Mouse (Mus musculus): ENCODE data around the gene Fes. TPM values are rescaled to one million over a fixed set of nuclear protein-coding genes. Genes with fewer than 3 reads are reported as not detected.

Gene Fes
- polyA plus RNA-seq, 1 experiment: 52.8 TPM

DNA sequence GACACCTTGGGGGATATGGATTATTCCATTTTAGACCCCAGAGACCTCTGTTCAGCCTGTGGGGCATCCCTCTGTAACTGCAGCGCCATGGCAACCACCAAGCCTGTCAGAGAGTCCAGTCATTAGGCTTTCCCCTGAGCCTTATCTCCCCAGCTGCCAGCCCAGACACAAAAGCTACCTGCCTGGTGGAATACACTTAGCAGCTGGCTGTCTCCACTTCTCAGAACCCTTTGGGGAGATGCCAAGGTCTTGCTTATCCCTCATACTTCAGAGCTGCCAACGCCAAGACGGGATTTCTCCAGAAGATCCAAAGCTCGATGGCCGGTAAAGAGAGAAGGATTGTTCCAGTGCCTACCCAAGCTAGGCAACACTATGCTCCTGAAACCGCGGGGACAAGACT, 46.0 kb downstream of the Fes start:
- Histone ChIP-seq H3K36me3 (ENCODE audit: control insufficient read depth, insufficient read depth, low read length) (peaks cover 4% of the 10 kb centered on the region; the same call in 1 of the 2 replicates), H3K27me3 (ENCODE audit: control insufficient read depth, insufficient read depth, low read length) (no peaks in the 10 kb centered on the region), H3K4me3 (ENCODE audit: extremely low read depth, insufficient read depth, insufficient read length) (no peak overlapping the region), H3K4me1 (ENCODE audit: control insufficient read depth, insufficient read depth, insufficient read length) (peaks cover 14% of the 10 kb centered on the region), H3K27ac (ENCODE audit: insufficient read depth, low read length) (no peak overlapping the region)
- no peak for DNase-seq (ENCODE audit: low read depth in 1 of 2, low spot score in 2 of 2)
- TF ChIP-seq CTCF (IDR thresholded peaks at IDR 0.05; ENCODE audit: extremely low read depth, insufficient read depth, insufficient read length, insufficient replicate concordance): no peak
- no peak for TF ChIP-seq POLR2A (IDR thresholded peaks at IDR 0.05; ENCODE audit: low read depth, low read length)
- WGBS: 82% methylated on average over 7 of the region's 7 CpGs

DNA sequence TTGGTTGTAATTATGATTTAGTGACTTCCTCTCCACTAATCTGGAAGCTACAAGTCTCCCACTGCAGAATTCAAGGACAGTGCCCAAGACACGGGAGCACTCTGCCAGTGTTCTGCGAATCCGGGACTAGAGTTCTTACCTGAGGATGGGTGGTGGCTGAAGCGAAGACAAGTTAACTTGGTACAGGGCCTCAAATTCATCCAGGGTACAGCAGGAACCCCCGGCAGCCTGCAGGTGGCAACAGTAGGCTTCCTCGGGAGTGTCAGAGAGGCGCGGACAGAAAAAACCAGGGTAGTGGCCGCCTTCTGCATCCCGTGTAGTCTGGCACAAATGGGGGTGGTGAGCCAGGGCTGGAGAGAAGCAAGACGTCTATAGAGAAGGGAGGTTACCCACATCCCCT, 47.0 kb downstream of the Fes start, which contains the start of gene Unc45a:
Gene Unc45a (minus strand): TSS at position 213 of the 400 bp plus-strand sequence.
- Histone ChIP-seq H3K27ac (ENCODE audit: insufficient read depth, low read length) (peak within 1 kb of the TSS; percentile 88), H3K36me3 (ENCODE audit: control insufficient read depth, insufficient read depth, low read length) (peaks cover 14% of the 10 kb centered on the region), H3K4me1 (ENCODE audit: control insufficient read depth, insufficient read depth, insufficient read length) (peaks cover 14% of the 10 kb centered on the region), H3K4me3 (ENCODE audit: extremely low read depth, insufficient read depth, insufficient read length) (peak within 1 kb of the TSS; percentile 70), H3K27me3 (ENCODE audit: control insufficient read depth, insufficient read depth, low read length) (no peaks in the 10 kb centered on the region)
- WGBS: under 1% methylated on average over 11 of the region's 11 CpGs
- TF ChIP-seq POLR2A (IDR thresholded peaks at IDR 0.05; ENCODE audit: low read depth, low read length): no peak
- TF ChIP-seq CTCF (IDR thresholded peaks at IDR 0.05; ENCODE audit: extremely low read depth, insufficient read depth, insufficient read length, insufficient replicate concordance): peak; percentile 66; the same call in 1 of the 2 replicates
- DNase-seq (ENCODE audit: low read depth in 1 of 2, low spot score in 2 of 2): peak; percentile 74 to 81

DNA sequence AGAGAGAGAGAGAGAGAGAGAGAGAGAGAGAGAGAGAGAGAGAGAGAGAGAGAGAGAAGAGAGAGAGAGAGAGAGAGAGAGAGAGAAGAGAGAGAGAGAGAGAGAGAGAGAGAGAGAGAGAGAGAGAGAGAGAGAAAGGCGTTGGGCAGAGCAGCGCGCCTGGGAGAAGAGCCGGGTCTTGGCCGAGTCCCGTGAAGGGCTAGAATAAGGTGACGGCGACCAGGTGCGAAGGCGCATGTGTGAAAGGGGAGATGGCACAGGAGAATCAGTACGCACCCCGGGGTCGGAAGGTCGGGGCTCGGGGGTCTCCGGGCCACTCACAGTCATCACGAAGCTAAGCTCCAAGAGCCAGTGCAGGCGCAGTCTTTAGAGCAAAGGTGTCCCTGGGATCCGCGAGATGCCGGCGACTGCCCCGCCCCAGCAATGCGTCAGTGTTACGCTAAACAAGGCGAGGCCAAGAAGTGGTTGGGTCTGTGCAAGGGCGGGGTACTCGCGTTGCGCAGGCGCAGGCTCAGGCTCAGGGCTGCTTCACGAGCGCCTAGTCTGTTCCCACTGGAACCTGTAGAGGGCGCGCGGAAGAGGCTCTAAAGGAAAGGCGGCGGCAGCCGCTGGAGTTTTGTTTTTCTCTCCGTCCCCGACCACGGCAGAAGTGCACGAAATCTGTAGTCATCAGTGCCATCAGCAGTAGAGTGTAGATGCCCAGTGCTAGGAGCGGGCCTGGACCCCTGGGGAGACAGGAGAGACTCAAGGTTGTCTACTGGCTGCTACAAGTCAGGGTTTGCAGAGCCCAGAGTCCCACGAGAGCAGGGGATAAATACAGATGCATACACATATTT, 47.7 kb downstream of the Fes start:
- H3K36me3 ChIP-seq (ENCODE audit: control insufficient read depth, insufficient read depth, low read length): peaks cover 20% of the 10 kb centered on the region
- H3K4me3 ChIP-seq (ENCODE audit: extremely low read depth, insufficient read depth, insufficient read length): peak overlapping the region; percentile 70
- peak overlapping the region; percentile 88 for H3K27ac ChIP-seq (ENCODE audit: insufficient read depth, low read length)
- TF ChIP-seq POLR2A (IDR thresholded peaks at IDR 0.05; ENCODE audit: low read depth, low read length) (peak; percentile 61; the same call in 1 of the 2 replicates), CTCF (IDR thresholded peaks at IDR 0.05; ENCODE audit: extremely low read depth, insufficient read depth, insufficient read length, insufficient replicate concordance) (peak; percentile 78)
- WGBS: under 1% methylated on average over 45 of the region's 45 CpGs
- H3K4me1 ChIP-seq (ENCODE audit: control insufficient read depth, insufficient read depth, insufficient read length): peaks cover 14% of the 10 kb centered on the region
- no peaks in the 10 kb centered on the region for H3K27me3 ChIP-seq (ENCODE audit: control insufficient read depth, insufficient read depth, low read length)
- DNase-seq (ENCODE audit: low read depth in 1 of 2, low spot score in 2 of 2): peak; percentile 96 to 98

DNA sequence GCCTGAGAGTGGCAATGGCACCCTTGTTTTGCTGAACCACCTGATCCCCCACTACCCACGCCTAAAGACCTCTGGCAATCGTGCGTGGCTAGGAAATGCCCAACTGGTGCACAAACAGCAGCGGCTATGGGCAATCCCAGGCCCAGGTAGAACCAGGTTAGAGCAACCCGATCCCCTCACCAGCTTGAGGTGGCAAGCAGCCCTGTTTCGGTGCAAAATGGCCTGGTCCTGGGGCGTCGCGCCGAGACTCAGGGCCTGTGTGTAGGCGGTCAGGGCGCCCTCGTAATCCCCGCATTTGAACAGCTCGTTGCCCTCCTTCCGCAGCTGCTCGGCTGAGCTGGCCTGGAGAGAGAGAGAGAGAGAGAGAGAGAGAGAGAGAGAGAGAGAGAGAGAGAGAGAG, 48.4 kb downstream of the Fes start:
- no peak for TF ChIP-seq CTCF (IDR thresholded peaks at IDR 0.05; ENCODE audit: extremely low read depth, insufficient read depth, insufficient read length, insufficient replicate concordance)
- no peak for TF ChIP-seq POLR2A (IDR thresholded peaks at IDR 0.05; ENCODE audit: low read depth, low read length)
- WGBS: 6% methylated on average over 17 of the region's 17 CpGs
- DNase-seq (ENCODE audit: low read depth in 1 of 2, low spot score in 2 of 2): no peak
- Histone ChIP-seq H3K36me3 (ENCODE audit: control insufficient read depth, insufficient read depth, low read length) (peaks cover 25% of the 10 kb centered on the region), H3K4me1 (ENCODE audit: control insufficient read depth, insufficient read depth, insufficient read length) (peaks cover 14% of the 10 kb centered on the region), H3K4me3 (ENCODE audit: extremely low read depth, insufficient read depth, insufficient read length) (peak overlapping the region; percentile 51), H3K27me3 (ENCODE audit: control insufficient read depth, insufficient read depth, low read length) (no peaks in the 10 kb centered on the region), H3K27ac (ENCODE audit: insufficient read depth, low read length) (no peak overlapping the region)

DNA sequence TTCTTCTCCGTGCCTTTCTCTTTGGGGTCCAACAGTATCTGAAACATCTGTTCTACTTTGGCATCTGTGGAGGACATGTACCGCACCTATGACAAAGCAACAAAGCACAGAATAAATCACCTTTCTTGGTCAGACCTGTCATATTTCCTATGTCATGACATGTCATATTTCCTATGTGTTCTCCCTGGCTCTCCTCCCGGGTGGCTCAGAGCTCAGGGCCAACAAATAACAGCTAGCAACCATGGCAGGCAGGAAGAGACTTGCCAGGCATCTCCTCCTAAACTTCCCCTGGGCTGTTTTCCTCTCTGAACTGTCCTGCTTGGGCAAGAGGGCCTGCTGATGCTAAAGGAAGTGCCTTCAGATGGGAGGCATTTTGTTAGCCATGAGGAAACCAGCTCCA, 50.8 kb downstream of the Fes start:
- Histone ChIP-seq H3K4me3 (ENCODE audit: extremely low read depth, insufficient read depth, insufficient read length) (no peak overlapping the region), H3K4me1 (ENCODE audit: control insufficient read depth, insufficient read depth, insufficient read length) (peaks cover 8% of the 10 kb centered on the region), H3K27me3 (ENCODE audit: control insufficient read depth, insufficient read depth, low read length) (no peaks in the 10 kb centered on the region), H3K36me3 (ENCODE audit: control insufficient read depth, insufficient read depth, low read length) (peaks cover 43% of the 10 kb centered on the region), H3K27ac (ENCODE audit: insufficient read depth, low read length) (no peak overlapping the region)
- WGBS: 79% methylated on average over 3 of the region's 3 CpGs
- DNase-seq (ENCODE audit: low read depth in 1 of 2, low spot score in 2 of 2): no peak
- TF ChIP-seq CTCF (IDR thresholded peaks at IDR 0.05; ENCODE audit: extremely low read depth, insufficient read depth, insufficient read length, insufficient replicate concordance): no peak
- TF ChIP-seq POLR2A (IDR thresholded peaks at IDR 0.05; ENCODE audit: low read depth, low read length): no peak

DNA sequence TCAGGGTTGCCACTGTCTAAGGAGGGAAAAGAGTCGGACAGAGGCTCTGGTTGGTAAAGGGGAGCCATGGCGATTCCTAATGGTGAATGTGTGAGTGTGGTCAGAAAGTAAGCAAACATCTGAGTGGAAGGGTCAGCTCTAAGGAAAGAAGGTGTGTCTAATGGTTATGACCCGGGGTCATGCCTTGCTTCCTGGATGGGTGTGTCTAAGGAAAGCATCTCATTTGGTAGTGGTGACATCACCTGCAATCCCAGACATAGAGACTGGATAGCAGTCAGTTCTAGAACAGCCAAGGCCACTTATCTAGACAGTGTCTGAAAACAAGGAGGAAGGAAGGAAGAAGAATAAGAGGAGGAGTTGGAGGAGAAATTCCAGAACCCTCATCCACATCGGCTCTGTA, 52.9 kb downstream of the Fes start:
- no peak overlapping the region for H3K4me3 ChIP-seq (ENCODE audit: extremely low read depth, insufficient read depth, insufficient read length)
- WGBS: 88% methylated on average over 4 of the region's 4 CpGs
- TF ChIP-seq CTCF (IDR thresholded peaks at IDR 0.05; ENCODE audit: extremely low read depth, insufficient read depth, insufficient read length, insufficient replicate concordance) (no peak), POLR2A (IDR thresholded peaks at IDR 0.05; ENCODE audit: low read depth, low read length) (no peak)
- no peaks in the 10 kb centered on the region for H3K27me3 ChIP-seq (ENCODE audit: control insufficient read depth, insufficient read depth, low read length)
- DNase-seq (ENCODE audit: low read depth in 1 of 2, low spot score in 2 of 2): no peak
- H3K27ac ChIP-seq (ENCODE audit: insufficient read depth, low read length): no peak overlapping the region
- H3K4me1 ChIP-seq (ENCODE audit: control insufficient read depth, insufficient read depth, insufficient read length): peaks cover 8% of the 10 kb centered on the region
- peaks cover 62% of the 10 kb centered on the region for H3K36me3 ChIP-seq (ENCODE audit: control insufficient read depth, insufficient read depth, low read length)

DNA sequence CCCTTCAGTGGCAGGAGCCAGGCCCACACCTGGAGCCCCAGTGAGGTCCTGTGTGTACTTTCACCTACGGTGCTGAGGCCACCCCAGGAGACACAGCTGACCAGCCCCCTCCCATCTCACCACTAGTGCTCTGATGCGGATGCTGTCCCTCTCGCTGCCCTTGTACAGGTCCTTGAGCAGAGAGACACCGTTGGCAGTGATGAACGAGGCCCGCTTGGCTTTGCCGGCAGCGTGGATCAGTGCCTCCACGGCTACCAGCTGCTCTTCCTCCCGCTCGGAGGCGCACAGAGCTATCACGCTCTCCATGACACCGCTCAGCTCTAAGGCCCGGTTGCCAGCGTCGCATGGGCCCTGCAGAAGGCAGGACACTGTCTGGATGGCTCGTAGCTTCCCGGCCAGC, 56.3 kb downstream of the Fes start:
- TF ChIP-seq CTCF (IDR thresholded peaks at IDR 0.05; ENCODE audit: extremely low read depth, insufficient read depth, insufficient read length, insufficient replicate concordance) (no peak), POLR2A (IDR thresholded peaks at IDR 0.05; ENCODE audit: low read depth, low read length) (no peak)
- H3K4me3 ChIP-seq (ENCODE audit: extremely low read depth, insufficient read depth, insufficient read length): no peak overlapping the region

More for the DNA sequence above, 56.3 kb downstream of the Fes start:
- no peaks in the 10 kb centered on the region for H3K27me3 ChIP-seq (ENCODE audit: control insufficient read depth, insufficient read depth, low read length)
- WGBS: 97% methylated on average over 19 of the region's 19 CpGs
- no peak for DNase-seq (ENCODE audit: low read depth in 1 of 2, low spot score in 2 of 2)
- peaks cover 71% of the 10 kb centered on the region for H3K36me3 ChIP-seq (ENCODE audit: control insufficient read depth, insufficient read depth, low read length)
- no peaks in the 10 kb centered on the region for H3K4me1 ChIP-seq (ENCODE audit: control insufficient read depth, insufficient read depth, insufficient read length)
- H3K27ac ChIP-seq (ENCODE audit: insufficient read depth, low read length): no peak overlapping the region

Data from spleen, adult 2 months (tissue).